ENCODE assay signal across 11 mouse cellular contexts in genomic region chr13:112122842-112123373, GRCm38 (mm10).
A peak's percentile ranks its signal among the peaks of the same experiment; 100 is the strongest.
DNase-seq lines count a peak whose midpoint lies in the region.
"Had no signal": no experiment of that assay in that cellular context is flagged by ENCODE, and none has a peak within 500 bp of the region (broad histone marks: within the 10 kb centered on the region; RNA-seq: fewer than 3 reads in every experiment).

No protein-coding gene starts in this region.

- intact Hi-C loops in left cerebral cortex, postnatal 25 days (cut with DNase I) = no loop called here

- peak; percentile 20 for DNase-seq in gastrocnemius, postnatal 10 days
- DNase-seq in gastrocnemius, adult 18-20 months (ENCODE audit: low spot score) = no peak
- peak; percentile 37 to 49 for DNase-seq in kidney, postnatal 4 days
- DNase-seq in kidney, postnatal 14 days = no peak
- DNase-seq in adrenal gland, adult 18-20 months (ENCODE audit: low spot score in 2 of 2) = peak; percentile 37 to 68
- DNase-seq in cerebellum, adult 9-11 months = peak; percentile 22
- DNase-seq in spleen, postnatal 14 days (ENCODE audit: low spot score in 2 of 2) = no peak
- no peak for DNase-seq in left cerebral cortex, postnatal 25 days (ENCODE audit: low spot score in 2 of 2)
- DNase-seq: B cell, adult 2 months; right cerebral cortex, adult 18-20 months; thymus, postnatal 36 days had no signal

Comparison
In these comparisons a context has a peak if more than half of its experiments do, and no peak if none do; other contexts are left out.
1. DNase-seq: peak in gastrocnemius, postnatal 10 days (single experiment), kidney, postnatal 4 days (2 of 2), adrenal gland, adult 18-20 months (2 of 2) and cerebellum, adult 9-11 months (single experiment); none in gastrocnemius, adult 18-20 months (single experiment), kidney, postnatal 14 days (single experiment), spleen, postnatal 14 days (0 of 2) and left cerebral cortex, postnatal 25 days (0 of 2).